Mouse (Mus musculus): ENCODE measurements around the gene Zfp46. TPM values are rescaled to one million over a fixed set of nuclear protein-coding genes. Genes with fewer than 3 reads are reported as not detected.

The Zfp46 gene
- polyA plus RNA-seq, 1 experiment from 2014 or later: 47.7 TPM

DNA sequence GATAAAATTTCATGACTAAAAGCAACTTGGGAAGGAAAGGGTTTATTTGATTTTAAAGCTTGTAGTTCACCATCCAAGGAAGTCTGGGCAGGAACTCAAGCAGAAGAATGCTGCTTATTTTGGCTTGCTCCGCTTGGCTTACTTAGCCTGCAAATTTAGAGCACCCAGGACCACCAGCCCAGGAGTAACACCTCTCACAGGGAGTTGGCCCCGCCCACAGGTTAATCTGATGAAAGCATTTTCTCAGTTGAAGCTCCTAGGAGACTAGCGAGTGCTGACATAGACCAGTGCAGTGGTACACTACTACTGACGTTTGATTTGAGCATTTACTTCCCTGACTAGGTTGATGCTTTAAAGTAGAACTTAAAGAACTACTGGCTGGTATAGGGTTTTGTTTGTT is 52.6 kb downstream of the Zfp46 start:
- H3K9ac ChIP-seq (replicated peaks; ENCODE audit: low read length): no peak overlapping the region
- no peak overlapping the region for H3K27ac ChIP-seq (replicated peaks; ENCODE audit: low read depth, low read length)
- H3K36me3 ChIP-seq (ENCODE audit: control insufficient read depth, insufficient read depth, low read length): peaks cover 64% of the 10 kb centered on the region
- H3K9me3 ChIP-seq (ENCODE audit: control insufficient read depth, low read length): no peaks in the 10 kb centered on the region
- WGBS: 72% methylated on average over 4 of the region's 4 CpGs
- H3K4me2 ChIP-seq (ENCODE audit: low read length): no peak overlapping the region
- no peaks in the 10 kb centered on the region for H3K4me1 ChIP-seq (ENCODE audit: control insufficient read depth, insufficient read depth, low read length)
- ATAC-seq (ENCODE audit: low FRiP score, low TSS enrichment) (no peak), DNase-seq (no peak)
- no peaks in the 10 kb centered on the region for H3K27me3 ChIP-seq (ENCODE audit: control insufficient read depth, insufficient read depth, low read length)
- H3K4me3 ChIP-seq (replicated peaks; ENCODE audit: low read depth, low read length): no peak overlapping the region

Other genes starting within 250 kb of the Zfp46 start
- gene Rpl11, start 231.3 kb upstream of the Zfp46 start, polyA plus RNA-seq (2014; fragmentation: Nextera tagmentation; extraction: Ambion mirVana): 312 and 346 TPM in 2 replicates
- 108 and 140 TPM in 2 replicates for gene Id3, start 141.2 kb upstream of the Zfp46 start, polyA plus RNA-seq (2014; fragmentation: Nextera tagmentation; extraction: Ambion mirVana)
- 1.2 and 1.7 TPM in 2 replicates for gene E2f2, start 112.3 kb upstream of the Zfp46 start, polyA plus RNA-seq (2014; fragmentation: Nextera tagmentation; extraction: Ambion mirVana)
- gene Asap3, start 78.3 kb upstream of the Zfp46 start, polyA plus RNA-seq (2014; fragmentation: Nextera tagmentation; extraction: Ambion mirVana): 1.8 and 3.4 TPM in 2 replicates
- 0.18 and 1.2 TPM in 2 replicates for gene Tcea3, start 37.0 kb upstream of the Zfp46 start, polyA plus RNA-seq (2014; fragmentation: Nextera tagmentation; extraction: Ambion mirVana)
- 152 and 207 TPM in 2 replicates for gene Hnrnpr, start 26.3 kb downstream of the Zfp46 start, polyA plus RNA-seq (2014; fragmentation: Nextera tagmentation; extraction: Ambion mirVana)
- 0.86 and 1.3 TPM in 2 replicates for gene Htr1d, start 138.8 kb downstream of the Zfp46 start, polyA plus RNA-seq (2014; fragmentation: Nextera tagmentation; extraction: Ambion mirVana)
- gene 6030445D17Rik, start 177.6 kb downstream of the Zfp46 start, polyA plus RNA-seq (2014; fragmentation: Nextera tagmentation; extraction: Ambion mirVana): 0.12 and 0.16 TPM in 2 replicates
- gene Luzp1, start 185.1 kb downstream of the Zfp46 start, polyA plus RNA-seq (2014; fragmentation: Nextera tagmentation; extraction: Ambion mirVana): 40.1 and 40.2 TPM in 2 replicates